Mouse (Mus musculus): ENCODE data around the gene 4930469K13Rik. TPM values are rescaled to one million over a fixed set of nuclear protein-coding genes. Genes with fewer than 3 reads are reported as not detected.

4930469K13Rik gene
- total RNA-seq, 2 experiments from 2014 or later, result not detected

- peak; percentile 75 for DNase-seq (ENCODE audit: low spot score)
These were observed 105.4 kb downstream of the 4930469K13Rik start, which contains the start of gene Kcnip1 for GRCm38 (mm10) chr11:33992938-33993337. Kcnip1 (minus strand) TSS chr11:33993152.

GRCm38 (mm10) chr11:33990002-33990401 lies 108.4 kb downstream of the 4930469K13Rik start:
- DNase-seq (ENCODE audit: low spot score), result no peak

- DNase-seq (ENCODE audit: low spot score), result no peak
These were observed 111.8 kb downstream of the 4930469K13Rik start for GRCm38 (mm10) chr11:33986525-33986924.

DNA sequence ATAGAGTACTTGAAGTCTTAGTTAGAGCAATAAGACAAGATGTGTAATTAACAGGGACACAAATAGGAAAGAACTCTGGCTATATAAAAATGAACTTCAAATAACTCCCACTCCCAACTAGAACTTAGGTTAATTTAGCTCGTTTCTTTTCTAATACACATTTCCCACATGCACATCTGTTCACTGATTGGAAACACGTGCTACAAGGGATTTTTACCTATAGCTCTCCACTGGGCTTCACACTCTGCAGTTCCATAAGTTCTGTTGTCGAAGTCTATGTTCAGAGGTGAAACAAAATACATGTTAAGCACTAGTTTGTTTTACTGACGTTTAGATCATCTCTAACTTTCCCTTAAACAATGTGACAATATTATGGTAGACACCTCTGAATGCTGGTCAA lies 118.2 kb downstream of the 4930469K13Rik start:
- DNase-seq (ENCODE audit: low spot score), result no peak

- DNase-seq (ENCODE audit: low spot score), result no peak
These were observed 123.2 kb downstream of the 4930469K13Rik start for GRCm38 (mm10) chr11:33975121-33975520.

DNA sequence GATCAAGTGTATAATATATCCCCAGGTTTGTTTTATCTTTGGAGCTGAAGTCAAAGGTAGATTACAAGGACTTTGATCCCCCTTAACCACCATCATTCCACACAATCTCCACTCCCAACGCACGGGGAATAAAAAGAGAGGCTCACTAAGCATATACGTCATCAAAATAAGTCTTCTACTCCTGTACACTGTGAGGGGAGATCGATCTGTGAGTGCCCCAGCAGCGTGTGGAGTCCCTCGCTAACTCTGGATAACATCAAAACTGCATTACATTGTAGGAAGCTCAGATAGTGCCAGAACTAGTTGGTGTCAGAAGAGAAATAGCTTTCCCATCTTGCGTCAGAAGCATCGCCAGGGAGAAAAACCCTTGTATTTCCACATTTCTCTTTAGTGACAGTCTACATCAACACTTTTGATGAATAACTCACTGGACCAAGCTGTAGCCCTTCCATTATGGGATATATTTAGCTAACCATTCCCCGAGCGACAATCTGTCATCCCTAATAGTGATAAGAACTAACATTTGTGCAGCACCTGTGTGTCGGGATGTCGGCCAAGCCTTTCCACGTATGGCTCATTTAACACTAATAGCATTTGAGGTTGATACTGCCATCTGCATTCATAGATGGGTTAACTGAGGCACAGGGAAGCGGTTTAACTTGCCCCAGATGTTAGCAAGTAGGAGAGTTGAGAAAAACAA lies 123.9 kb downstream of the 4930469K13Rik start:
- DNase-seq (ENCODE audit: low spot score), result no peak

GRCm38 (mm10) chr11:33972114-33972513 lies 126.2 kb downstream of the 4930469K13Rik start:
- no peak for DNase-seq (ENCODE audit: low spot score)

- peak; percentile 5 for DNase-seq (ENCODE audit: low spot score)
These were observed 129.2 kb downstream of the 4930469K13Rik start for GRCm38 (mm10) chr11:33969199-33969598.

DNA sequence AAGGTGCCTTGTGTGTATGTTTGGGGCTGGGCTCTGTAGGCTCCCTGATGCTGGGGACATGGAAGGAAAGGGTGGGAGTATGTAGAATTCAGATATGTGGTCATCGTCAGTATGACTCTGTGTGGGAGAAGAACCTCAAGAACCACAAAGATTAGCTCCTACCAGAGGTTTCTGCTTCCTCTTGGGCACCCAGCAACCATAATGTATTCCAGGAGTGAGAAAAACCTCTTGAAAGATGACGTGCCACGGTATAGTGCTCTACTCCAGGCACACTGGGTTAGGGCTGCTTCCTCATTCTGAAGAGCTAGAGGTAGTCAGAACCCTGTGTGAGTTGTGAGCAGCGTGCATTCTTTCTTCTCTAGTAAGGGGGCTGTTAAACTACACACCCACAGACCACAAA lies 130.6 kb downstream of the 4930469K13Rik start:
- DNase-seq (ENCODE audit: low spot score), result no peak

GRCm38 (mm10) chr11:33965380-33965779 lies 133.0 kb downstream of the 4930469K13Rik start:
- no peak for DNase-seq (ENCODE audit: low spot score)

- no peak for DNase-seq (ENCODE audit: low spot score)
These were observed 135.5 kb downstream of the 4930469K13Rik start, which contains the start of gene Kcnmb1 for GRCm38 (mm10) chr11:33962688-33963407. Kcnmb1 (plus strand) TSS chr11:33963013.

DNA sequence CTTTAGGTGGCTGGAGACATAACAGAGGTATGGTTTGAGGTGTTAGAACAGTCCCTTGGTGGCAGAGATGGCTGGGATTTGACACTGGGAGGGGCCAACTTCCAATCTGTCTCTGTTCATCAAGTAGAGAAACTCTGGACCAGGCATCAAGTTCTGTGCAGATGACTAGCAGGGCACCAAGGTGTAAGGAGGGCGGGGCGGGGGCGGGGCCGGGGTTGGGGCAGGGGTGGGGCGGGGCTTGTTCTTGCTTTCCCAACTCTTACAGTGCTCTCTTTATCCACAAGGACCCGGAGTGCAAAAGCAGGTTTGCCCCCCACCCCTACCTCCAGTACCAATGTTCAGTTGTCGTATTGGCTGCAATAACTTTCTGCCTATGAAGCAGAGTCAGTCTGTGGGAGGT lies 136.2 kb downstream of the 4930469K13Rik start:
- no peak for DNase-seq (ENCODE audit: low spot score)

DNA sequence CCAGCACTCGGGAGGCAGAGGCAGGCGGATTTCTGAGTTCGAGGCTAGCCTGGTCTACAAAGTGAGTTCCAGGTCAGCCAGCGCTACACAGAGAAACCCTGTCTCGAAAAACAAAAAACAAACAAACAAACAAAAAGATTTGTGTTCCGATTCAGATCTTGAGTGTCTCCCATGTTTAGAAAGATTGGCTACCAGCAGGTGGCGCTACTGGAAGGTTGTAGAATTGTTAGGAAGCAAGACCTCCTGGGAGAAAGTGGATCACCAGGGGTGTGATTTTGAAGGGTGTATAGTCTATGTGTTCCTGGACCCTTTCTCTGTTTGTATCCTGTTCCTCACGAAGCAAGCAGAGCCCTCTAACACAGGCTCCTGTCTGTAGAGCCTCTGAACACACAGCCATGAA lies 139.6 kb downstream of the 4930469K13Rik start:
- DNase-seq (ENCODE audit: low spot score), result peak; percentile 34

GRCm38 (mm10) chr11:33957595-33957994 lies 140.8 kb downstream of the 4930469K13Rik start:
- no peak for DNase-seq (ENCODE audit: low spot score)

- DNase-seq (ENCODE audit: low spot score), result no peak
These were observed 141.7 kb downstream of the 4930469K13Rik start for GRCm38 (mm10) chr11:33956623-33957022.

- DNase-seq (ENCODE audit: low spot score), result no peak
These were observed 142.4 kb downstream of the 4930469K13Rik start for GRCm38 (mm10) chr11:33955982-33956381.

- DNase-seq (ENCODE audit: low spot score), result no peak
These were observed 146.4 kb downstream of the 4930469K13Rik start for GRCm38 (mm10) chr11:33951684-33952625.

- DNase-seq (ENCODE audit: low spot score), result no peak
These were observed 147.2 kb downstream of the 4930469K13Rik start for GRCm38 (mm10) chr11:33951155-33951554.

DNA sequence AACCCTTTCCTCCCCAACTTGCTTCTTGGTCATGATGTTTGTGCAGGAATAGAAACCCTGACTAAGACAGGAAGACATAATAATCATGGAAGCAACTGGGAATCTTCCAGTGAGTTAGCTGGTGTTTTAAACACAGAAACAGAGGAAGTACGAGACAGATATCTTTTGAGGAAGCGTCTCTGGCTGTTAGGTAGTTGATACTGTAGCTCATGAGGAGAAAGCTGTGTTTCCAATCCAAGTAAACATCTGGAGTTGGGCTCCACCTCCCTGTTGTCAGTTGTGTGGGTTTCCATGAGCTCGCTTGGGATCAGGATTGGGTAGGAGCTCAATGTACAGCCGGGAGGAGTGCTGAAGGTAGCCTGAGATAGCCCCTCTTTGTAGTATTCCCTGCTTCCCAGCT lies 151.9 kb downstream of the 4930469K13Rik start:
- DNase-seq (ENCODE audit: low spot score), result no peak

DNA sequence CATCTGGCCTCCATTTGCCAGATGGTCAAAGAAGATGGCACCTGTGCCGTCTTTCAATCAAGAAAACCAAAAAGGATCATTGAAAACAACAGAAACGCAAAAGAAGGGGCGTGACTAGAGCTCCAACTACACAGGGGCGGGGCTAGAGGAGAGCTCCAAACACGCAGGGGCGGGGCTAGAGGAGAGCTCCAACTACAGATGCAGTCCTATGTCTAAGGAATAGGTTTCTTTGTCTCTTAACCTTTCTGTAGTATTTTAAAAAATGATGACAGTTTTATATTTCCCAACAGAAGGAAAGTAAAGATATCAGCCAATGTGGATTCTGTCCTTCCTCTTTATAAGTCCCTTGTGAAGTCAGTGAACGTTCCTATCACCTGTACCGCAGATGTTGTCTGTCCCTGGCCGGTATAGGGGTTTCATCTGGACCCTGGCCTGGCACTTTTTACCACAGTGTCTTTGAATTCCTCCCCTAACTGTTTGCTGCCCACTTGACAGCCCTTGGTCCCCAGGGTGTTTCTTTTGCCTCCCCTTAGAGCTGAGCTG lies 153.5 kb downstream of the 4930469K13Rik start:
- DNase-seq (ENCODE audit: low spot score), result no peak

DNA sequence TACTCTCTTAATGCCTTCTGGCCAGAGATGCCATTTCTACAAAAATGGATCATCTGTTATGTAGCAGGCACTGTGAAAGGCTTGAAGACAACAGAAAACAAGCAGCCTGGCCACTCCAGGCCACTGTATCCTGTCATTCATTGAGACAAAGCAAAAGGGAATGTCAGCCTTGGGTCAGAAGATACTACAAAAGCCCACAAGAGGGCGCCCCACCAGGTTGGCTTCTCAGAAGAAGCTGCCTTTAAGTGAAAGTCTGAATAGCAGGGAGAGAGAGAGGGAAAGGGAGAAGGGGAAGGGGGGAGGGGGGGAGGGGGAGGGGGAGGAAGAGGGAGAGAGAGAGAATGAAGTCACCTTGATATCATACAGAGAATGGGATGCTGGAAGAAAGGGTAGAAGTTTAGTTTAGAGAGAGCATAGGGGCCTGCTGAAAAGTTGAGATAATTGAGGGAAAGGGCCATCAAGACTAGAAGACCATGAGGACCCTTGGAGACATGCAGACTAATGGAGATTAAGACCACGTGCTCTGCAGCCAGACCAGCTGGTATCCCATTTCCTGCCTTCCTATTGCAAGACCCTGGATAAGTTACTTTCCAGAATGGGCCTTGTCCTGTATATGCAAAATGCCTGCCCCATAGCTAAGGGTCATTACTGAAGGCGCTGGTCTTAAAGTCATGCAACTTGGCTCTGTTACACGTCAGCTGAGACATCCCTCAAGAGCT lies 154.1 kb downstream of the 4930469K13Rik start:
- DNase-seq (ENCODE audit: low spot score), result no peak
